Mouse (Mus musculus) c-Kit-negative CD71-positive TER-119-positive erythroid progenitor cells, embryonic 14.5 days (primary cell): ENCODE results near the gene Serhl.
"Not testable (repeated sequence)": the region's sequence is repeated elsewhere in the genome, so short reads cannot be mapped to it uniquely, and the experiment has no call there.

Experiments
- DNase-seq: peaks from one replicate; pipeline ENCODE4 v3.0.0-alpha.2; 2013; ENCODE audit warnings: low read depth, low spot score

The Serhl gene

GRCm38 (mm10) chr15:83126582-83126981 is 37.3 kb downstream of the Serhl start:
- no peak for DNase-seq

GRCm38 (mm10) chr15:83127037-83127436 is 37.7 kb downstream of the Serhl start:
- not testable (repeated sequence) for DNase-seq

- DNase-seq, result no peak
Measured at GRCm38 (mm10) chr15:83129530-83130231, 40.4 kb downstream of the Serhl start.

- no peak for DNase-seq
Measured at GRCm38 (mm10) chr15:83134671-83135070, 45.4 kb downstream of the Serhl start.

GRCm38 (mm10) chr15:83135654-83136053 is 46.3 kb downstream of the Serhl start:
- no peak for DNase-seq

- DNase-seq, result no peak
Measured at GRCm38 (mm10) chr15:83142861-83143260, 53.6 kb downstream of the Serhl start.

- DNase-seq, result no peak
Measured at GRCm38 (mm10) chr15:83145541-83145940, 56.2 kb downstream of the Serhl start.

- peak; percentile 35 for DNase-seq
Measured at GRCm38 (mm10) chr15:83148395-83148794, 59.1 kb downstream of the Serhl start.

GRCm38 (mm10) chr15:83148801-83149195 is 59.5 kb downstream of the Serhl start:
- DNase-seq, result no peak

- DNase-seq, result peak; percentile 99
Measured at GRCm38 (mm10) chr15:83149196-83150072, 60.1 kb downstream of the Serhl start, which contains the start of gene Poldip3. Poldip3 (minus strand) TSS chr15:83149384.

GRCm38 (mm10) chr15:83150073-83150442 is 60.8 kb downstream of the Serhl start:
- DNase-seq, result peak; percentile 48

GRCm38 (mm10) chr15:83150694-83151093 is 61.4 kb downstream of the Serhl start:
- DNase-seq, result no peak

- no peak for DNase-seq
Measured at GRCm38 (mm10) chr15:83154309-83154708, 65.0 kb downstream of the Serhl start.

- no peak for DNase-seq
Measured at GRCm38 (mm10) chr15:83155672-83156419, 66.5 kb downstream of the Serhl start.

GRCm38 (mm10) chr15:83156929-83157666 is 67.8 kb downstream of the Serhl start:
- no peak for DNase-seq

- DNase-seq, result no peak
Measured at GRCm38 (mm10) chr15:83157667-83158064, 68.4 kb downstream of the Serhl start.

- DNase-seq, result no peak
Measured at GRCm38 (mm10) chr15:83158587-83159160, 69.4 kb downstream of the Serhl start.

GRCm38 (mm10) chr15:83159823-83160222 is 70.5 kb downstream of the Serhl start:
- DNase-seq, result no peak

GRCm38 (mm10) chr15:83160561-83160960 is 71.3 kb downstream of the Serhl start:
- no peak for DNase-seq

- DNase-seq, result no peak
Measured at GRCm38 (mm10) chr15:83161062-83161748, 71.9 kb downstream of the Serhl start.
